Mouse (Mus musculus): ENCODE measurements around the gene Coq4.

GRCm38 (mm10) chr2:29839460-29839859 is 52.2 kb downstream of the Coq4 start:
- TF ChIP-seq CTCF (IDR thresholded peaks at IDR 0.05 in 2 of 3, conservative IDR thresholded peaks at IDR 0.05 in 1 of 3; ENCODE audit: control insufficient read depth in 1 of 3, insufficient read depth in 1 of 3, low read depth in 2 of 3, low read length in 3 of 3, poor library complexity in 1 of 3, severe bottlenecking in 1 of 3) (no peak), UBTF (IDR thresholded peaks at IDR 0.05; ENCODE audit: borderline replicate concordance, insufficient read depth, low read depth, low read length) (no peak), GABPA (IDR thresholded peaks at IDR 0.05; ENCODE audit: low read depth, low read length) (no peak), USF1 (IDR thresholded peaks at IDR 0.05; ENCODE audit: low read depth, low read length) (no peak), SMC3 (IDR thresholded peaks at IDR 0.05; ENCODE audit: low read depth, low read length) (no peak), POLR2AphosphoS2 (IDR thresholded peaks at IDR 0.05; ENCODE audit: low read length) (no peak), ZNF384 (IDR thresholded peaks at IDR 0.05; ENCODE audit: low read depth, low read length) (no peak), USF2 (IDR thresholded peaks at IDR 0.05; ENCODE audit: borderline replicate concordance in 1 of 2, insufficient read depth in 1 of 2, low read depth in 1 of 2, low read length in 2 of 2) (no peak), POLR2A (IDR thresholded peaks at IDR 0.05; ENCODE audit: control insufficient read depth in 1 of 2, insufficient read depth in 1 of 2, low read depth in 1 of 2, low read length in 2 of 2, poor library complexity in 1 of 2) (no peak), POLR2AphosphoS5 (IDR thresholded peaks at IDR 0.05; ENCODE audit: borderline replicate concordance, low read depth, low read length) (no peak), ZMIZ1 (IDR thresholded peaks at IDR 0.05; ENCODE audit: low read depth, low read length) (no peak), ZC3H11A (IDR thresholded peaks at IDR 0.05; ENCODE audit: low read depth, low read length) (no peak), EP300 (IDR thresholded peaks at IDR 0.05; ENCODE audit: low read depth in 1 of 2, low read length in 2 of 2) (no peak), GATA1 (IDR thresholded peaks at IDR 0.05; ENCODE audit: low read depth, low read length) (no peak)

Data from MEL (cell line).